Mouse (Mus musculus) C2C12 (cell line): ENCODE measurements around the gene Ppp1r9b.

Experiments
- CTCF ChIP-seq: IDR thresholded peaks from one replicate; pipeline ENCODE4 v1.5.1; 2011; ENCODE audit not compliant: control insufficient read depth, insufficient read depth, insufficient read length
- FOSL1 ChIP-seq: IDR thresholded peaks from one replicate; pipeline ENCODE4 v1.8.0; 2011; ENCODE audit warnings: mild to moderate bottlenecking, low read length; ENCODE audit not compliant: poor library complexity, insufficient read depth, severe bottlenecking
- MAX ChIP-seq: IDR thresholded peaks from one replicate; pipeline ENCODE4 v1.6.1; 2011; ENCODE audit warnings: mild to moderate bottlenecking, control low read depth
- MYOG ChIP-seq: IDR thresholded peaks from one replicate; pipeline ENCODE4 v1.6.1; 2011; ENCODE audit not compliant: control insufficient read depth, insufficient read length; ENCODE audit errors: extremely low read depth

- TF ChIP-seq CTCF (no peak), MYOG (no peak), MAX (no peak), FOSL1 (no peak)
Observed at GRCm38 (mm10) chr11:95026849-95027248, 36.0 kb downstream of the Ppp1r9b start.
